Mouse (Mus musculus) embryonic facial prominence, embryonic 12.5 days (tissue): ENCODE data around the gene 1810046K07Rik. TPM values are rescaled to one million over a fixed set of nuclear protein-coding genes. Genes with fewer than 3 reads are reported as not detected.

Experiments
- ATAC-seq: fragments of 200-750 bp; cut with Nextera tagmentation; 2 replicates; pipeline ENCODE4 v1.8.0; 2017; ENCODE audit not compliant: insufficient number of reproducible peaks, insufficient read depth, low FRiP score, low TSS enrichment
- H3K27ac ChIP-seq: fragments of 300-500 bp; sonication (generic); 2 replicates; pipeline ENCODE4 v1.5.1; 2016; ENCODE audit warnings: mild to moderate bottlenecking
- H3K27me3 ChIP-seq: fragments of 300-500 bp; sonication (generic); 2 replicates; pipeline ENCODE4 v1.6.1; 2016; ENCODE audit warnings: mild to moderate bottlenecking, moderate library complexity
- H3K36me3 ChIP-seq: fragments of 300-500 bp; sonication (generic); 2 replicates; pipeline ENCODE4 v1.6.1; 2016; ENCODE audit warnings: mild to moderate bottlenecking
- H3K4me1 ChIP-seq: fragments of 300-500 bp; sonication (generic); 2 replicates; pipeline ENCODE4 v1.6.1; 2016
- H3K4me2 ChIP-seq: fragments of 300-500 bp; sonication (generic); replicated peaks from 2 replicates; pipeline ENCODE4 v1.6.1; 2016; ENCODE audit warnings: mild to moderate bottlenecking, moderate library complexity
- H3K4me3 ChIP-seq: fragments of 300-500 bp; sonication (generic); 2 replicates; pipeline ENCODE4 v1.5.1; 2016; ENCODE audit warnings: mild to moderate bottlenecking
- H3K9ac ChIP-seq: fragments of 300-500 bp; sonication (generic); 2 replicates; pipeline ENCODE4 v1.6.1; 2016; ENCODE audit warnings: mild to moderate bottlenecking, moderate library complexity
- H3K9me3 ChIP-seq: fragments of 300-500 bp; sonication (generic); 2 replicates; pipeline ENCODE4 v1.6.1; 2016; ENCODE audit warnings: mild to moderate bottlenecking, moderate library complexity
- WGBS: fragments of 180-500 bp; shearing (Covaris S2); methylation state at CpG from one replicate; pipeline ENCODE4 v1.1.7; 2016; 5-methylcytosine and 5-hydroxymethylcytosine counted together
- polyA plus RNA-seq: library from polyadenylated mRNA; unstranded; fragments of >200 nt; fragmentation: Nextera tagmentation; extraction: Ambion mirVana; gene quantifications from 2 replicates; pipeline ENCODE4 v1.2.1, GENCODE M21; 2016

Gene 1810046K07Rik
- polyA plus RNA-seq, 1 experiment from 2014 or later, result not detected

DNA sequence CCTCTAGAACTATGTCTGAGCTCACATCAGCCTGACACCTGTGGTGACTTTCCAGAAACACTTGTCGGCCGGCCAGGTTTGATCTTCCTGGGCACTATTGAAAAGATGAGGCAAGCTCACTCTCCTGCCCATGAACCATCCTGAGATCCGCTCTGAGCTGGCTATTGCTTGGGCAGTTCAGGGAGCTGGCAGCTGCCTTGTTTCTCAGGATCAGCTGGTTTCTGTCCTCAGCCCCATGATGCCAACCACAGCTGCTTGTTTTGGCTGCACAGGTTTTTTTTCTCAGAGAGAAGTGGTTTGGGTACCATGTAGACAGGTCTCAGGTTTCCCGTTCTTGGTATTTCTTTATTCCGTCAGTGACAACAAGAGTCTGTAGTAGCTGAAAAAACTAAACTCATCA is 70.3 kb downstream of the 1810046K07Rik start:
- no peak for ATAC-seq
- WGBS, result 82% methylated on average over 5 of the region's 5 CpGs
- Histone ChIP-seq H3K4me3 (no peak overlapping the region), H3K9ac (no peak overlapping the region), H3K36me3 (no peaks in the 10 kb centered on the region), H3K27ac (no peak overlapping the region), H3K9me3 (no peaks in the 10 kb centered on the region), H3K27me3 (no peaks in the 10 kb centered on the region), H3K4me1 (no peaks in the 10 kb centered on the region), H3K4me2 (no peak overlapping the region)

DNA sequence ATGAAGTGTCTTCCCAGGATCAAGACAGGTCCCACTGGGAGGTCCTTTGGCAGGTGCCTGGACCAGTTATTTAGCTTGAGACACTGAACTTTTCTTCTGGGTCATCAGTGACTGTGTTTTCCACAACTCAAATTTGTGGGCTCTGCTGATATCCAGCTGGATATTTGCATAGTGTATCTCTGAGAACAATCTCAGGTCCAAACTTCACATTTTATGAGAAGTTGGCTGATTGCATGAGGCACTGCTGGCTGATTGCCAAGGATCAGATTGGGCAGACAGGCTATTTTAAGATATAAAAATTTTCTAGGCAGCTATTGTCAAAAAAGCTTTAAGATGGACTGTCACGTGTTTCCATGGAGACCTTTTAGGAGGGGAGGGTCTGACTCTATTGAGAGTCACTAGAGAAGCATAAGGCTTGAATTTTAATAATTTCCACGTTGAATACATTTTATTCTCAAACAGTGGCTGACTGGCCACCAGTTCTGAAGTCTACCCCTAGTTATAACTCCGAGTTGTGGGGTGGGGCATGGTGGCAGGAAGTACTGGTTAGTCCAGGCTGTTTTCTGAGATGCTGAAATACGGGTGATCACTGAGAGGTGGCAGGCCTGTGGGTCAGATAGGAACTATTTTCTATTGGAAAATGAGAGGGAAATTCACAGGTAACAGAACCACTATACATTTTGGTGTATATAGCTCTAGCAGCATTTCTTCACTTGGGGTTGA is 71.8 kb downstream of the 1810046K07Rik start:
- no peak for ATAC-seq
- 0 out of 2 replicates have a peak, but pooled peaks cover under 1% of the 10 kb centered on the region for H3K4me1 ChIP-seq
- no peak overlapping the region for H3K4me3 ChIP-seq
- H3K27ac ChIP-seq, result no peak overlapping the region
- H3K36me3 ChIP-seq, result no peaks in the 10 kb centered on the region
- H3K9me3 ChIP-seq, result no peaks in the 10 kb centered on the region
- H3K4me2 ChIP-seq, result no peak overlapping the region
- H3K27me3 ChIP-seq, result no peaks in the 10 kb centered on the region
- 69% methylated on average over 4 of the region's 4 CpGs for WGBS
- no peak overlapping the region for H3K9ac ChIP-seq

Other genes with a start within 250 kb of the 1810046K07Rik start
- gene 4833427G06Rik, start 226.8 kb downstream of the 1810046K07Rik start, polyA plus RNA-seq, result 0.17 TPM in 1 of 2 replicates, not detected in the other
- 0.01 TPM in 1 of 2 replicates, not detected in the other for gene Gm32742, start 163.4 kb downstream of the 1810046K07Rik start, polyA plus RNA-seq
- gene Pou2af1, start 115.2 kb downstream of the 1810046K07Rik start, polyA plus RNA-seq, result not detected in 2 replicates
- 2.9 and 3.0 TPM in 2 replicates for gene Colca2, start 50.3 kb downstream of the 1810046K07Rik start, polyA plus RNA-seq